Mouse (Mus musculus): Measurements from ENCODE around the gene Mettl26. TPM values are rescaled to one million over a fixed set of nuclear protein-coding genes. Genes with fewer than 3 reads are reported as not detected.

Gene Mettl26
- polyA plus RNA-seq, 1 experiment = 53.6 TPM

DNA sequence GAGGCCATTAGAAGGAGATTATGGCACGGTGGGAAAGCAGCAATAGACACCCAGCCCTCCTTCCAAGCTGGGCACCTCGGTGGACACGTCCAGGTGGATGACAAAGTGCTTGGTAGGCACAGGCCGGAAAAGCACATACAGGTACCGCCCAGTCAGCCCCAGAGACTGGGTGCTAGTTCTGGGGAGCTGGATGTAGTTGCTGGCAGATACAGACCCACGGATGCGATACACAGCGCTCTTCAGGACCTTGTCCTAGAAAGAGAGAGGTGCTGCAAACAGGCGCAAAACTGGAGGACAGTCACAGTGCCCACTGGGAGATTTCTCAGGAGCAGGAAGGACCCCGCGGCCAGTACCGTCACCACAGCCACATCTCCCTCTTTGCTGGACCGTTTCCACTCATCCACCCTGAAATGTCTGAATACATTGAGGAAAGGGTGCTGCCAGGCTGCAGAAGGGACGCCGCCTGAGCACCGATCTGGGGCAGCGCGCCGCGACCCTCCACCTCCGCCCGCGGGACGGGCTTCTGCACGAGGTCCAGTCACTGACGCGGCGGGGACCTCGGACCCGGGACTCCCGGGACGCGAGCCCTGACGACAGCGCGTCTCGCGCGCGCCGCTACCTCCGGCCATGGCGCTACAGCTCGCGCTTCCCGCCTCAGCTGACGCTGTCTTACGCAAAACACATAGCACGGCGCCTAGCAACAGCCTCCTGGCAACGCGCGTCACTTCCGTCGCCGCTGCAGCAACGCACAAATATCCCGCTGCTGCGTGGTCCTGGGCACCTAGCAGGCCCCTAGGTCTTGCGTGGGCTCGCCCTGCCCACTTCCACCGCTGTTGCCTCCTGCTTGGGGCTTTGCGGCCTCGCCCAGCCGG is 13.8 kb upstream of the Mettl26 start, which contains the start of gene Wdr90:
Gene Wdr90, minus strand, starts transcription at position 670 of the 872 bp plus-strand sequence.
- TF ChIP-seq POLR2A (IDR thresholded peaks at IDR 0.05; ENCODE audit: low read depth, low read length) (0 out of 2 replicates have a peak, but pooled peaks have one; percentile 21), CTCF (IDR thresholded peaks at IDR 0.05; ENCODE audit: extremely low read depth, insufficient read depth, insufficient read length, insufficient replicate concordance) (no peak)
- DNase-seq (ENCODE audit: low read depth in 1 of 2, low spot score in 2 of 2) = peak; percentile 85 to 88
- WGBS = 4% methylated on average over 63 of the region's 65 CpGs
- Histone ChIP-seq H3K4me3 (ENCODE audit: extremely low read depth, insufficient read depth, insufficient read length) (peak within 1 kb of the TSS; percentile 67), H3K27me3 (ENCODE audit: control insufficient read depth, insufficient read depth, low read length) (no peaks in the 10 kb centered on the region), H3K4me1 (ENCODE audit: control insufficient read depth, insufficient read depth, insufficient read length) (peaks cover 3% of the 10 kb centered on the region; the same call in 1 of the 2 replicates), H3K36me3 (ENCODE audit: control insufficient read depth, insufficient read depth, low read length) (no peaks in the 10 kb centered on the region), H3K27ac (ENCODE audit: insufficient read depth, low read length) (peak within 1 kb of the TSS; percentile 66)

DNA sequence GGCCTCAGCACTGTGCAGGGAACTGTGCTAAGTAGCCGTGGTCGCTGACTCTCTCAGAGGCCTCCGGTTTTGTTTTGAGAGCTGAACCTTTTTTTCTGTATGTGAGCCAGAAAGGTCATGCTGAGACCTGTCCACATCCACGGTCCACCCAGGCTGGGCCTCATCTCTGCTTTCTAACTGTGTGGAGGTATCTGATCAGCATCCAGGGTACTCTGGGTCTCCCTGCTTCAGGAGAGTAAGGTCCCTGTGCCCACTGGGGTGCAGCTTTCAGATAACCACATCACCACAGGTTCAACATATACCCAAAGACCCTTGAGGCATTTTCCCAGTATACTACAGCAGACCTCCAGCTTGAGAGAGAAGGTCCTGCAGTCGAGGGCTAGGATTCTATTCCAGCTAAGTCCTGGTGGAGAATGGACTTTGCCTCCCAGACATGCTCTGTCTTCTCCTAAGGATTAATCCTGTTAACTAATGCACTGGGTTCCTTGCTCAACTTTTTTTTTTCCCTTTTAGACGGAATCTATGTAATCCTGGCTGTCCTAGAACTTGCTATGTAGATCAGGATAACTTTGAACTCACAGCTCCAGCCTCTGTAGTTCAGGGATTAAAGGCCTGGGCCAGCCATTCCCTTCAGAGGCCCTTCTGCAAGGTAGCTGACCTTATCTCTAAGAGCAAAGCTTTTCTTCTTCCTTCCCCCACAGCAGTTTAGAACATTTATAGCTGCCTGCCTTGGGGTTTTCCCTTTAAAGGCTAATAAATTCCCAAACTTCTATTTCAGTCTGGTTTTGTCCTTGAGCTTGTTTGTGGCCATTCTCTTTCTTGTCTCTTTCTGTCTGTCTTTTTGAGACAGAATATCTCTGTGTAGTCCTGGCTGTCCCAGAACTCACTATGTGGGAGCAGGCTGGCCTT is 12.9 kb upstream of the Mettl26 start:
- peak overlapping the region; percentile 67 for H3K4me3 ChIP-seq (ENCODE audit: extremely low read depth, insufficient read depth, insufficient read length)
- peaks cover 3% of the 10 kb centered on the region; the same call in 1 of the 2 replicates for H3K4me1 ChIP-seq (ENCODE audit: control insufficient read depth, insufficient read depth, insufficient read length)
- no peak for DNase-seq (ENCODE audit: low read depth in 1 of 2, low spot score in 2 of 2)
- no peaks in the 10 kb centered on the region for H3K27me3 ChIP-seq (ENCODE audit: control insufficient read depth, insufficient read depth, low read length)
- no peaks in the 10 kb centered on the region for H3K36me3 ChIP-seq (ENCODE audit: control insufficient read depth, insufficient read depth, low read length)
- peak overlapping the region; percentile 66 for H3K27ac ChIP-seq (ENCODE audit: insufficient read depth, low read length)
- TF ChIP-seq CTCF (IDR thresholded peaks at IDR 0.05; ENCODE audit: extremely low read depth, insufficient read depth, insufficient read length, insufficient replicate concordance) (no peak), POLR2A (IDR thresholded peaks at IDR 0.05; ENCODE audit: low read depth, low read length) (no peak)
- WGBS = 17% methylated on average over 6 of the region's 6 CpGs

DNA sequence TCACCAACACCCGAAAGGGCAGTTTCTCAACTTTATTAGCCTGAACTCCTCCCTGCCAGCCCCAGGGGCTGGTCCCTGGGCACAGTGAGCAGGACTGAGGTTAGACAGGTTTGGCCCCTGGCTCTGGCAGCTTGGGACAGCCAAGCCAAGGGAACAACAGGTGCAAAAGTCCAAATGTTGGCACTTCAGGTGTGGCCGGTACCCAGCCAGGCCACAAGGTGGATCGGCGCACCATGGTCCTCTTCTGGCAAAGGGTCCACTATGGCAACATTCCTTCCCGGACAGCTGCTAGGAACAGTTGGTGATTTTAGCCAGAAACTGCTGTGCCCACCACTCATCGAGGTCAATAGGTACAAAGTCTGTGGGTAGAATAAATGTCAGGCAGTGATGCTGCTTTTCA is 11.2 kb upstream of the Mettl26 start:
- WGBS = 96% methylated on average over 6 of the region's 6 CpGs
- Histone ChIP-seq H3K27ac (ENCODE audit: insufficient read depth, low read length) (no peak overlapping the region), H3K36me3 (ENCODE audit: control insufficient read depth, insufficient read depth, low read length) (no peaks in the 10 kb centered on the region), H3K27me3 (ENCODE audit: control insufficient read depth, insufficient read depth, low read length) (no peaks in the 10 kb centered on the region), H3K4me1 (ENCODE audit: control insufficient read depth, insufficient read depth, insufficient read length) (peaks cover 3% of the 10 kb centered on the region; the same call in 1 of the 2 replicates), H3K4me3 (ENCODE audit: extremely low read depth, insufficient read depth, insufficient read length) (no peak overlapping the region)
- TF ChIP-seq POLR2A (IDR thresholded peaks at IDR 0.05; ENCODE audit: low read depth, low read length) = no peak
- no peak for DNase-seq (ENCODE audit: low read depth in 1 of 2, low spot score in 2 of 2)

DNA sequence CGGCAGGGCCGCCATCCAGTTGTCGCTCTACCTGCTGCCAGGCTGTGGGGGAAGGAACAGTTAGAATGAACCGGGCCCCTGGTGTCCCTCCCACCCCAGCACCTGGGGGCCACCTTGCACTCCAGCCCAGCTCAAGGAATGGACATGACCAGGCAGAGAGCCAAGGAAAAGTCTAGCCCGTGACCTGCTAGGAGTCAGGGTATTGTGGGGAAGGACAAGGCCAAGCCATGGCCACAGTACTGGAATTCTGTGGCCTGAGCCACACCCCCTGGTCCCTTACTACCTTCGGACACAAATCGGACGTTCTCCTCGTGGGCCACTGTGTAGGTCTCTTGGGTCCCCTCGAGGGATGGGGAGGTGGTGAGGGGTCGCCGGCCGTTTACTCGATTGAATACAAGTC is 10.6 kb upstream of the Mettl26 start:
- Histone ChIP-seq H3K27me3 (ENCODE audit: control insufficient read depth, insufficient read depth, low read length) (no peaks in the 10 kb centered on the region), H3K36me3 (ENCODE audit: control insufficient read depth, insufficient read depth, low read length) (no peaks in the 10 kb centered on the region), H3K4me1 (ENCODE audit: control insufficient read depth, insufficient read depth, insufficient read length) (peaks cover 3% of the 10 kb centered on the region; the same call in 1 of the 2 replicates), H3K4me3 (ENCODE audit: extremely low read depth, insufficient read depth, insufficient read length) (no peak overlapping the region), H3K27ac (ENCODE audit: insufficient read depth, low read length) (no peak overlapping the region)
- DNase-seq (ENCODE audit: low read depth in 1 of 2, low spot score in 2 of 2) = no peak
- no peak for TF ChIP-seq CTCF (IDR thresholded peaks at IDR 0.05; ENCODE audit: extremely low read depth, insufficient read depth, insufficient read length, insufficient replicate concordance)
- TF ChIP-seq POLR2A (IDR thresholded peaks at IDR 0.05; ENCODE audit: low read depth, low read length) = no peak
- 97% methylated on average over 14 of the region's 14 CpGs for WGBS

DNA sequence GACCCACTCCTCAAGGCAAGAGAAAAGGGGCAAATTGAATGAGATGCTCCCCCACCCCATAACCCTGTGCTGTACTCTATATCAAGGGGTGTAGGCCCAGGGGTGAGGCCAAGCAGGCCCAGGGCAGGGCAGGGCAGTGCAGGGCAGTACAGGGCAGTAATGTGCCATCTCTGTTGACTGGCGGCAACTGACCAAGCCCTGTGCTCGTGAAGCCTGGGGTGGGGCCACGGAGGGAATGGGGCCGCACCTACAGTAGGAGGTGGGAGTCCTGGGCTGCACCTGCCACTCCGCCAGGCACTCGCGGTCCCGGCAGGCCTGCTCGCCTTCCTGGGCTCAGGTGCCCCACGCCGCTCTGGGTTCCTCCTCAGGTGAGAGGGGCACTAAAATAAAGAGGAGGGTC is 9.6 kb upstream of the Mettl26 start:
- Histone ChIP-seq H3K4me3 (ENCODE audit: extremely low read depth, insufficient read depth, insufficient read length) (no peak overlapping the region), H3K27me3 (ENCODE audit: control insufficient read depth, insufficient read depth, low read length) (no peaks in the 10 kb centered on the region), H3K4me1 (ENCODE audit: control insufficient read depth, insufficient read depth, insufficient read length) (peaks cover 3% of the 10 kb centered on the region; the same call in 1 of the 2 replicates), H3K36me3 (ENCODE audit: control insufficient read depth, insufficient read depth, low read length) (no peaks in the 10 kb centered on the region), H3K27ac (ENCODE audit: insufficient read depth, low read length) (no peak overlapping the region)
- TF ChIP-seq POLR2A (IDR thresholded peaks at IDR 0.05; ENCODE audit: low read depth, low read length) = no peak
- no peak for TF ChIP-seq CTCF (IDR thresholded peaks at IDR 0.05; ENCODE audit: extremely low read depth, insufficient read depth, insufficient read length, insufficient replicate concordance)
- DNase-seq (ENCODE audit: low read depth in 1 of 2, low spot score in 2 of 2) = no peak
- 94% methylated on average over 11 of the region's 11 CpGs for WGBS

DNA sequence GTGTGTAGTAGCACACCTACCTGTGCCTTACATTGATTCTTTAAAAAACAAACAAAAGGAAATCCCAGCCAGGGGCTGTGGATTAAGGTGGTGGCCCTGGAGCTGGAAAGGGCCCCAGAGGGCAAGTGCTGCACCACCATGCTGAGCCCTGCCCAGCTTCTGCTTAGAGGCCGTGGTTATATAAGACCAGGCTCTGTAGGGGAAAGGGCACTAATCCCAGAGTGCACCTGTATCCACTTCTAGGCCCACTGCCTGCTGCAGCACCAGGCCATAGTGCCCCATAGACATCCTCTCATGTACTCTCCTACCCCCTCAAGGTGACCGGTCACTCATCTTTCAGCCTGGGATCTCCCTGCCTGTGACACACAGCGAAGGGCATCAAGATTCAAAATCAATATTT is 8.7 kb upstream of the Mettl26 start:
- DNase-seq (ENCODE audit: low read depth in 1 of 2, low spot score in 2 of 2) = no peak
- Histone ChIP-seq H3K27me3 (ENCODE audit: control insufficient read depth, insufficient read depth, low read length) (no peaks in the 10 kb centered on the region), H3K36me3 (ENCODE audit: control insufficient read depth, insufficient read depth, low read length) (no peaks in the 10 kb centered on the region), H3K27ac (ENCODE audit: insufficient read depth, low read length) (no peak overlapping the region), H3K4me3 (ENCODE audit: extremely low read depth, insufficient read depth, insufficient read length) (no peak overlapping the region), H3K4me1 (ENCODE audit: control insufficient read depth, insufficient read depth, insufficient read length) (no peaks in the 10 kb centered on the region; the same call in 1 of the 2 replicates)
- 91% methylated on average over 3 of the region's 3 CpGs for WGBS
- TF ChIP-seq CTCF (IDR thresholded peaks at IDR 0.05; ENCODE audit: extremely low read depth, insufficient read depth, insufficient read length, insufficient replicate concordance) (no peak), POLR2A (IDR thresholded peaks at IDR 0.05; ENCODE audit: low read depth, low read length) (no peak)
